Mouse (Mus musculus) T-cell, adult 66 days (primary cell): ENCODE data around the gene Glce. TPM values are rescaled to one million over a fixed set of nuclear protein-coding genes. Genes with fewer than 3 reads are reported as not detected.

ENCODE experiments used
- total RNA-seq, 2 experiments: library from RNA; stranded (reverse); gene quantifications; 3 replicates in 1 of 2; 4 replicates in 1 of 2; pipeline ENCODE4 v1.2.4; 2023

The Glce gene
- total RNA-seq = 10 to 100 TPM in 1 of 2 experiments, 1 to 10 TPM in 1; 9.2 to 12.7 TPM

GRCm38 (mm10) chr9:62122508-62123215, at the start of gene Glce:
Gene Glce (minus strand): TSS chr9:62122655.

GRCm38 (mm10) chr9:62026600-62026999, 95.9 kb downstream of the Glce start, which contains the start of gene Paqr5:
Gene Paqr5 (minus strand): TSS chr9:62026856.

Other genes with a start within 250 kb of the Glce start
- 1,000 to 10,000 TPM; 8,785 to 9,117 TPM for gene Rplp1, start 208.1 kb downstream of the Glce start, total RNA-seq
- 10 to 100 TPM; 37.4 to 48.0 TPM for gene Kif23, start 175.9 kb downstream of the Glce start, total RNA-seq
- gene Paqr5, start 95.8 kb downstream of the Glce start, total RNA-seq = under 1 TPM; 0.21 to 0.73 TPM
- not detected for gene Spesp1, start 159.6 kb upstream of the Glce start, total RNA-seq
- gene Anp32a, start 218.6 kb upstream of the Glce start, total RNA-seq = 100 to 1,000 TPM; 436 to 490 TPM